Mouse (Mus musculus): ENCODE measurements at regions not wholly inside any gene's neighbourhood (a gene's known extent, or its start where the extent isn't known, plus 50 kb on each side); places are given as distances from the start of the nearest gene placed in this dataset.

DNA sequence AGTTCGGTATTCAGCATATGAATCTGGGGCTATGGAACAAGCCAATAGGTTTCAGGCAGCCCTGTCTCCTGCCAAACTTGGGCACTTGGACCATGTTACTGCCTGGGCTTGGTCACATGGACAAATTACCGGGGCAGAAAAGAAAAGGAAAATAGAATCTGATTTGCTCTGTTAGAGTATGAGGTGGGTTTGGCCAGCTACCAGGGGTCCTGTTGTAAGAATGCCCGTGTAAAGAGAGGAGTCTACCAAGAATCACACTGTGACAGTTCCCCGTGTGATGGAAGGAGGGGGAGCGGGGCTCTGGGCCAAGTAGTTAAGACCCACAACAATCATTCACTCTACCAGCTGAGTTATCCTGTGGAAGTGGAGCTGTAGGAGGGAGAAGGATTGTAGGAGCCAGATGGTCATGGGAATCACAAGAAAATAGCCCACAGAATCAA is 266.2 kb downstream of the Pik3r1 start:
- H3K4me2 ChIP-seq (ENCODE audit: low read depth, low read length) = no peak overlapping the region
- H3K4me1 ChIP-seq (ENCODE audit: control insufficient read depth, insufficient read depth, low read length) = no peaks in the 10 kb centered on the region
- no peak for ATAC-seq
- H3K36me3 ChIP-seq (ENCODE audit: control insufficient read depth, insufficient read depth, low read length) = no peaks in the 10 kb centered on the region; the same call in 1 of the 2 replicates
- WGBS = 75% methylated on average over 5 of the region's 5 CpGs
- H3K4me3 ChIP-seq (ENCODE audit: low read length) = no peak overlapping the region
- no peaks in the 10 kb centered on the region for H3K27me3 ChIP-seq (replicated peaks; ENCODE audit: control insufficient read depth, insufficient read depth, low read length)
- H3K9me3 ChIP-seq (ENCODE audit: control insufficient read depth, low read length) = no peaks in the 10 kb centered on the region
- H3K27ac ChIP-seq (ENCODE audit: low read length) = no peak overlapping the region
- no peak overlapping the region for H3K9ac ChIP-seq (ENCODE audit: low read depth, low read length)

DNA sequence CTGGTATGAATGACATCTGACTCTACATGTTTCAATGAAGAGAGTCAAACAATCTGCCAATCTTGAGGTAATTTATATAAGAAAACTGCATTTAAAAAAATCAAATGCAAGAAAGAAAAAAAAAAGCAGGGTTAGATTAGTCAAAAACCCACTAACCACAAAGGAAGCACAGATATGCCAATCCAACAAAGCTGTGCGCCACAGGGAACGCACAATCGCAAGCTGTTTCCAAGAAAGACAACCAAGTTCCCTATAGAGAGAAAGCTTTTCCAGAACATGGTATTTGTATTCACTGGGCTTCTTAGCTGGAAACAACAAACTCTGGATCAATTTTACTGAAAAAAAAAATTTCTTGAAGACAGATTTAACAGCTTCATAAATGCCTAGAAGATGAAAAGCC is 267.0 kb downstream of the Pik3r1 start:
- Histone ChIP-seq H3K27ac (ENCODE audit: low read length) (no peak overlapping the region), H3K9ac (ENCODE audit: low read depth, low read length) (no peak overlapping the region), H3K9me3 (ENCODE audit: control insufficient read depth, low read length) (no peaks in the 10 kb centered on the region), H3K4me1 (ENCODE audit: control insufficient read depth, insufficient read depth, low read length) (no peaks in the 10 kb centered on the region), H3K4me2 (ENCODE audit: low read depth, low read length) (no peak overlapping the region), H3K27me3 (replicated peaks; ENCODE audit: control insufficient read depth, insufficient read depth, low read length) (no peaks in the 10 kb centered on the region), H3K36me3 (ENCODE audit: control insufficient read depth, insufficient read depth, low read length) (no peaks in the 10 kb centered on the region; the same call in 1 of the 2 replicates), H3K4me3 (ENCODE audit: low read length) (no peak overlapping the region)
- 90% methylated on average over 3 of the region's 3 CpGs for WGBS
- ATAC-seq = no peak

DNA sequence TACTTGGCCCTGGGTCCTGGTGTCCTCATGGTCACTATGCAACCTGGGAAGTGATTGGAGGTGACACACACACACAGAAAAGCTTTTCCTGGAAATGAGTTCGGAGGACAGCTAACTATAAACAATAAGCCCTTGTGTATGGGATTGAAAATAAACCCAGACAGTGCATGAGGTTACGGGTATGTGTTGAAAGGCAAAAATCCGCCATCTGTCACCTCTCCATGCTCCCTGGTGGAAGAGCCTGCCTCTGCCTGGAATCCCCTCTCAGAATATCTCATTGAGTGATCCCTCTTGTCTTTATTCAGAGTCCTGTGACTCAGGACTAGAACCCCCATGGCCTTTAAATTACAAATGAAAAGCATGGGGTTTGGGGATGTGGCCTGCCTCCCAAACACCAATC is 276.2 kb downstream of the Pik3r1 start:
- Histone ChIP-seq H3K4me1 (ENCODE audit: control insufficient read depth, insufficient read depth, low read length) (no peaks in the 10 kb centered on the region), H3K4me2 (ENCODE audit: low read depth, low read length) (no peak overlapping the region), H3K27me3 (replicated peaks; ENCODE audit: control insufficient read depth, insufficient read depth, low read length) (no peaks in the 10 kb centered on the region), H3K9me3 (ENCODE audit: control insufficient read depth, low read length) (no peaks in the 10 kb centered on the region), H3K36me3 (ENCODE audit: control insufficient read depth, insufficient read depth, low read length) (no peaks in the 10 kb centered on the region), H3K4me3 (ENCODE audit: low read length) (no peak overlapping the region), H3K27ac (ENCODE audit: low read length) (no peak overlapping the region), H3K9ac (ENCODE audit: low read depth, low read length) (no peak overlapping the region)
- 61% methylated on average over 3 of the region's 3 CpGs for WGBS
- no peak for ATAC-seq

DNA sequence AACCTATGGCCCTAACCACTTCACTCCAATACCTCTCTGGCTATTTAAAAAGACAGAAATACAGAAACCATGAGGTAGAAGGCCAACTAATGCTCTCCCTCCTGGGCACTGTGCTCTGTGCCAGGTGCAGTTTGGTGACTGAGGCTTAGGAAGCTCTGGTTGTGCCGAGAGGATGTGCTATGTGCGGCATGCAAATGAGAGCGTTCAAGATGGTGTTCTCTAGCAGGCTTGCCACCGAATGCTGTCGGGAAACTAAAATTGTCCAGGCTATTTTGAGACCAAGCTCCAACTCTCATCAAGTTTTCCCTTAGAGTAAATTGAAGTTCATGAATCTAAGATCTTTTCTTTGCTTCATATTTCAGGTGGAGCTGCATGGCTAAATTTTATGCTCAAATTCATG is 277.1 kb downstream of the Pik3r1 start:
- Histone ChIP-seq H3K27ac (ENCODE audit: low read length) (no peak overlapping the region), H3K9ac (ENCODE audit: low read depth, low read length) (no peak overlapping the region), H3K4me1 (ENCODE audit: control insufficient read depth, insufficient read depth, low read length) (no peaks in the 10 kb centered on the region), H3K27me3 (replicated peaks; ENCODE audit: control insufficient read depth, insufficient read depth, low read length) (no peaks in the 10 kb centered on the region), H3K36me3 (ENCODE audit: control insufficient read depth, insufficient read depth, low read length) (no peaks in the 10 kb centered on the region), H3K4me3 (ENCODE audit: low read length) (no peak overlapping the region), H3K9me3 (ENCODE audit: control insufficient read depth, low read length) (no peaks in the 10 kb centered on the region), H3K4me2 (ENCODE audit: low read depth, low read length) (no peak overlapping the region)
- WGBS = 87% methylated on average over 5 of the region's 5 CpGs
- ATAC-seq = no peak

DNA sequence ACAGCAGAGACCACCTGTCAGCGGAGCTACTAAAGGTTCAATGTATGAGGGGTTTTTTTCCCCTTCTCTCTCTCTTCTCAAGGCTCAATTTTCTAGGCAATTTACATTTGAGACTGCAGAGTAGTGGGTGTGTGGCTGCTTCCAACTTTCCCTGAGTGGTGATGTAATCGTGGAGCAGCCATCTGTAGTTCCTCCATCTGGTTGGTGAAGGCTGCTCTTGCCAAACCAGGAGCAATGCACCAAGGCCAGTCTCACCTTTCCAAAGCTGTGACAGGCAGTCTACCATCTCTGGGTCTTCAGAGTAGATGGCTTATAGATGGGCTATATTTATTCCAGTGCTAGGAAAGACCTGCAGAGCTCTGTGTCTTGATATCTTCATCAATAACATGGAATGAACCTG is 280.4 kb downstream of the Pik3r1 start:
- no peak for ATAC-seq
- H3K9me3 ChIP-seq (ENCODE audit: control insufficient read depth, low read length) = no peaks in the 10 kb centered on the region
- 0 out of 2 replicates have a peak, but pooled peaks cover under 1% of the 10 kb centered on the region for H3K4me1 ChIP-seq (ENCODE audit: control insufficient read depth, insufficient read depth, low read length)
- H3K27me3 ChIP-seq (replicated peaks; ENCODE audit: control insufficient read depth, insufficient read depth, low read length) = no peaks in the 10 kb centered on the region
- H3K9ac ChIP-seq (ENCODE audit: low read depth, low read length) = no peak overlapping the region
- H3K4me2 ChIP-seq (ENCODE audit: low read depth, low read length) = no peak overlapping the region
- WGBS = 82% methylated on average over 2 of the region's 2 CpGs
- no peak overlapping the region for H3K4me3 ChIP-seq (ENCODE audit: low read length)
- H3K36me3 ChIP-seq (ENCODE audit: control insufficient read depth, insufficient read depth, low read length) = no peaks in the 10 kb centered on the region
- H3K27ac ChIP-seq (ENCODE audit: low read length) = no peak overlapping the region

DNA sequence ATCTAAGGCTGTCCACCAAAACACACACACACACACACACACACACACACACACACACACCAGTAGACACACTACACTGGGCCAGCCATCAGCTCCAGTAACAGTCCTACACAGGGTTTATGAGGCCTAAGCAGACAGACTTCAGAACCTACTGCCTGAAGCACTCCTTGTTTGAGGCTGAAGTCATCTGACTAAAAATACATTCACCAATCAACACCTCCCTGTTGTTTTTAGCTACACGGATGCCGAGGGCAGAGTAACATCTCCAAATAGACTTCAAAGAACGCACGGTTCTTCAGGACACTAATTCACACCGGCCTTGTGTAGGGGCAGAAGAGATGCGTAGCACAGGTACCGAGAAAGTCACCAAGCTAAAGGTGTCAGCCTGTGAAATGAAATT is 282.2 kb downstream of the Pik3r1 start:
- no peak overlapping the region for H3K4me3 ChIP-seq (ENCODE audit: low read length)
- no peak for ATAC-seq
- no peak overlapping the region for H3K9ac ChIP-seq (ENCODE audit: low read depth, low read length)
- no peak overlapping the region for H3K4me2 ChIP-seq (ENCODE audit: low read depth, low read length)
- 0 out of 2 replicates have a peak, but pooled peaks cover 5% of the 10 kb centered on the region for H3K4me1 ChIP-seq (ENCODE audit: control insufficient read depth, insufficient read depth, low read length)
- WGBS = 89% methylated on average over 7 of the region's 7 CpGs
- H3K9me3 ChIP-seq (ENCODE audit: control insufficient read depth, low read length) = no peaks in the 10 kb centered on the region
- no peak overlapping the region for H3K27ac ChIP-seq (ENCODE audit: low read length)
- no peaks in the 10 kb centered on the region for H3K36me3 ChIP-seq (ENCODE audit: control insufficient read depth, insufficient read depth, low read length)
- H3K27me3 ChIP-seq (replicated peaks; ENCODE audit: control insufficient read depth, insufficient read depth, low read length) = no peaks in the 10 kb centered on the region

DNA sequence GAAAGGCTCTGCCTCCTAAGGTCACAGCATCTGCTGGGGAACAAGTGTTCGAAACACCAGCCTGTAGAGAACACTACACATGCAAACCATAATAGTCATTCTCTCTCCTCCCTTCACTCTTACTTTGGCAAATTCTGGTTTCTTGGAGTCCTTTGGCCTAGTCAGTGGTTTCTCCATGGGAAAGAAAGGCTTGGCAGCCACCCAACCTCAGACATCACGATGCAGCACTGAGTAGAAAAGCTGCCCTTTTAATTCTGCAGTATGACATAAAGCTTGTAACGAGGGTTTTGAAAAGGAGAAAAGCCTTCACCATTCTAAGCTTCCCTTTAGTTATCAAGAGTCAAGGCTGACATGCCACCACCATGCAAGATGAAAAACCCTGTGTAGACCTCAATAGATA is 284.2 kb downstream of the Pik3r1 start:
- no peaks in the 10 kb centered on the region for H3K9me3 ChIP-seq (ENCODE audit: control insufficient read depth, low read length)
- no peak overlapping the region for H3K4me3 ChIP-seq (ENCODE audit: low read length)
- 0 out of 2 replicates have a peak, but pooled peaks cover 9% of the 10 kb centered on the region for H3K4me1 ChIP-seq (ENCODE audit: control insufficient read depth, insufficient read depth, low read length)
- no peak overlapping the region for H3K27ac ChIP-seq (ENCODE audit: low read length)
- no peak overlapping the region for H3K9ac ChIP-seq (ENCODE audit: low read depth, low read length)
- 76% methylated on average over 3 of the region's 3 CpGs for WGBS
- ATAC-seq = no peak
- no peaks in the 10 kb centered on the region for H3K27me3 ChIP-seq (replicated peaks; ENCODE audit: control insufficient read depth, insufficient read depth, low read length)
- no peaks in the 10 kb centered on the region for H3K36me3 ChIP-seq (ENCODE audit: control insufficient read depth, insufficient read depth, low read length)
- no peak overlapping the region for H3K4me2 ChIP-seq (ENCODE audit: low read depth, low read length)

DNA sequence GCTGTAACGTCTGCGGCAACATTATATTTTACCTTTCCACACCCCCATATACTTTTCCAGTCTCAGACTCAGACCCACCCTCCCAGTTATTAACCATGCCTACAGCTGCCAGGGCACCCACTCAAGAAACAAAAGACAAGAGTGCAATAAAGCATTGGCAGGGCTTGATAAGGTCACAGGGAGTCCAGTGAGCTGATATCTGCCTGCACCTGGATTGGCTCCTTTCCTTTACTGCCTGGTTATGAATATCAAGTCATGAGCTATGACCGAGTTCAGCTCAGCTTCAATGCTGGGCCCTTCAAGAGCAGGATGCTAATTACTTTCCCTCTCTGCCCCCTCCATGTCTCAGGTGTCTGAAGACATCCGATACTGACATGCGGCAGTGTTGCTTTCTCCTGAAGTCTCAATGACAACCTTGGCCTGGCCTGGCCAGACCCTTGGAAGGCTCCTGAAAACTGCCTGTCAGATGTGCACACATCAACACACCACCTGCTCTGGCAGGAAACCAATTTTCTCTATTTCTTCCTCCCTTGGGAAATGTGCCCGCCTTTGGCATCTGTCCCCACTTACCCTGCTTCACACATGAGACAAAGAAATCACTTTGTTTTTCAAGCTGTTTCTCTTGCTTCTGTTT is 286.3 kb downstream of the Pik3r1 start:
- H3K9me3 ChIP-seq (ENCODE audit: control insufficient read depth, low read length) = no peaks in the 10 kb centered on the region
- no peak overlapping the region for H3K4me3 ChIP-seq (ENCODE audit: low read length)
- WGBS = 63% methylated on average over 6 of the region's 6 CpGs
- H3K27me3 ChIP-seq (replicated peaks; ENCODE audit: control insufficient read depth, insufficient read depth, low read length) = no peaks in the 10 kb centered on the region
- no peaks in the 10 kb centered on the region for H3K36me3 ChIP-seq (ENCODE audit: control insufficient read depth, insufficient read depth, low read length)
- H3K9ac ChIP-seq (ENCODE audit: low read depth, low read length) = no peak overlapping the region
- no peak overlapping the region for H3K27ac ChIP-seq (ENCODE audit: low read length)
- peak; percentile 91 for ATAC-seq
- no peak overlapping the region for H3K4me2 ChIP-seq (ENCODE audit: low read depth, low read length)
- 0 out of 2 replicates have a peak, but pooled peaks cover 9% of the 10 kb centered on the region for H3K4me1 ChIP-seq (ENCODE audit: control insufficient read depth, insufficient read depth, low read length)

DNA sequence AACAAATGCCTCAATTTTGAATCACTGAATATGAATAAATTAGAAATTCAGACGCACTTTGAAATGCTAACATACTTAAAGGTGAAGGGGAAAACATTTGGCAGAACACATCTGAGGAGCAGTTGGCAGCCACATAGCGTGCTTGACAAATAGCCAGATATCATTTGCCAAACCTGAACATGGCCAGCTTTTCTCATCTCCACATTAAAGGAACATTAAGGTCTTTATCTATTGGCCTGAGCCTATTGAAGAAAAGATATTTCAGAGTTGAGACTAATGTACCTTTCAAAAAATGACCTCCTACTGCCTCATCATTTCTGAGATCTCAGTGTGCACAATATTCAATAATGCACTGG is 288.7 kb downstream of the Pik3r1 start:
- WGBS = 74% methylated on average over 2 of the region's 2 CpGs
- H3K4me1 ChIP-seq (ENCODE audit: control insufficient read depth, insufficient read depth, low read length) = 0 out of 2 replicates have a peak, but pooled peaks cover 9% of the 10 kb centered on the region
- ATAC-seq = no peak
- no peaks in the 10 kb centered on the region for H3K9me3 ChIP-seq (ENCODE audit: control insufficient read depth, low read length)
- no peak overlapping the region for H3K4me2 ChIP-seq (ENCODE audit: low read depth, low read length)
- no peak overlapping the region for H3K4me3 ChIP-seq (ENCODE audit: low read length)
- no peaks in the 10 kb centered on the region for H3K27me3 ChIP-seq (replicated peaks; ENCODE audit: control insufficient read depth, insufficient read depth, low read length)
- H3K9ac ChIP-seq (ENCODE audit: low read depth, low read length) = no peak overlapping the region
- H3K27ac ChIP-seq (ENCODE audit: low read length) = peak overlapping the region; percentile 79; the same call in 1 of the 2 replicates
- no peaks in the 10 kb centered on the region for H3K36me3 ChIP-seq (ENCODE audit: control insufficient read depth, insufficient read depth, low read length)

Measured in intestine, embryonic 16.5 days (tissue).